Mouse (Mus musculus): ENCODE data around the gene 1700037C18Rik.
"Not testable (repeated sequence)": the region's sequence is repeated elsewhere in the genome, so short reads cannot be mapped to it uniquely, and the experiment has no call there.

Gene 1700037C18Rik

GRCm38 (mm10) chr16:3872216-3873047, 36.1 kb downstream of the 1700037C18Rik start, which contains the start of gene Naa60:
Naa60 (plus strand) TSS chr16:3872375.
- DNase-seq (ENCODE audit: low spot score in 2 of 2): peak; percentile 90

GRCm38 (mm10) chr16:3871815-3872214, 36.7 kb downstream of the 1700037C18Rik start:
- no peak for DNase-seq (ENCODE audit: low spot score in 2 of 2)

DNA sequence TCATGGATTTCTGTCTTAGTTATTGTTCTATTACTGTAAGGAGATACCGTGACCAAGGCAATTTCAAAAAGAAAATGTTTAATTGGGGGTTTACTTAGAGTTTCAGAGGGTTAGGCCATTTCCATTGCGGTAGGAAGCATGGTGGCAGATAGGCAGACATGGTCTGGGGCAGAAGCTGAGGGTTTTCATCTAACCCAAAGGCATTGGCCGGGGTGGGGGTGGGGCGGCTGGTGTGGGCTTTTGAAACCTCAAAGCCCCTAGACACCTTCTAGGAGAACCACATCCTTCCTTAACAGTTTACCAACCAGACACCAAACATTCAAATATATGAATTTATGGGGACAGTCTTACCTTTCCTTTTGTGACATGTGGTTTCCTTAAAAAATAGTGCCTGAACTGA, 49.2 kb downstream of the 1700037C18Rik start:
- DNase-seq (ENCODE audit: low spot score in 2 of 2): no peak

- no peak for DNase-seq (ENCODE audit: low spot score in 2 of 2)
Observed at GRCm38 (mm10) chr16:3855776-3856175, 52.7 kb downstream of the 1700037C18Rik start.

- DNase-seq (ENCODE audit: low spot score in 2 of 2): no peak
Observed at GRCm38 (mm10) chr16:3854437-3855182, 53.9 kb downstream of the 1700037C18Rik start.

GRCm38 (mm10) chr16:3852586-3852985, 55.9 kb downstream of the 1700037C18Rik start:
- no peak for DNase-seq (ENCODE audit: low spot score in 2 of 2)

DNA sequence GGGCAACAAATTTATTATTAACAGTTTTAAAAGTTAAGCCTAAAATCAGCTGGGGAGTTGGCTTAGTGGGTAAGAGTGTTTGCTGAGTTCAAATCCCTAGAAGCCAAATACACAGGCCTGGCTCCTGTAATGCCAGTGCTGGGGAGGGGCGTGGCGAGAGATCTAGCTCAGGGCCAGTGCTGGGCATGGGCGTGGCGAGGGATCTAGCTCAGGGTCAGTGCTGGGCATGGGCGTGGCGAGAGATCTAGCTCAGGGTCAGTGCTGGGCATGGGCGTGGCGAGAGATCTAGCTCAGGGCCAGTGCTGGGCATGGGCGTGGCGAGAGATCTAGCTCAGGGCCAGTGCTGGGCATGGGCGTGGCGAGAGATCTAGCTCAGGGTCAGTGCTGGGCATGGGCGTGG, 57.2 kb downstream of the 1700037C18Rik start:
- DNase-seq (ENCODE audit: low spot score in 2 of 2): not testable (repeated sequence)

- DNase-seq (ENCODE audit: low spot score in 2 of 2): no peak
Observed at GRCm38 (mm10) chr16:3848416-3848815, 60.1 kb downstream of the 1700037C18Rik start.

DNA sequence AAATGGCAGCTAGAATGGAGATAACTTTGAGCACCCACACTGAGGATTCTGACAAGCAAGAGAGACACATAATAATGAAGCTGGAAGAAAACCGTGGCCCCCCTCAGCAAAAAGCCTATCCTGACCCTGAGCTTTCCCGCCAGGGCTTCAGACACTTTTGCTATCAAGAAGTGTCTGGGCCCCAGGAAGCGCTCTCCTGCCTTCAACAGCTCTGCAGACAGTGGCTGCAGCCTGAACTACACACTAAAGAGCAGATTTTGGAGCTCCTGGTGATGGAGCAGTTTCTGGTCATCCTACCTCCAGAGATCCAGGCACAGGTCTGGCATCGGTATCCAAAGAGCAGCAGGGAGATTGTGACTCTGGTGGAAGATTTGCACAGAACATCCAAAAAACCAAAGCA, 60.6 kb downstream of the 1700037C18Rik start:
- no peak for DNase-seq (ENCODE audit: low spot score in 2 of 2)

DNA sequence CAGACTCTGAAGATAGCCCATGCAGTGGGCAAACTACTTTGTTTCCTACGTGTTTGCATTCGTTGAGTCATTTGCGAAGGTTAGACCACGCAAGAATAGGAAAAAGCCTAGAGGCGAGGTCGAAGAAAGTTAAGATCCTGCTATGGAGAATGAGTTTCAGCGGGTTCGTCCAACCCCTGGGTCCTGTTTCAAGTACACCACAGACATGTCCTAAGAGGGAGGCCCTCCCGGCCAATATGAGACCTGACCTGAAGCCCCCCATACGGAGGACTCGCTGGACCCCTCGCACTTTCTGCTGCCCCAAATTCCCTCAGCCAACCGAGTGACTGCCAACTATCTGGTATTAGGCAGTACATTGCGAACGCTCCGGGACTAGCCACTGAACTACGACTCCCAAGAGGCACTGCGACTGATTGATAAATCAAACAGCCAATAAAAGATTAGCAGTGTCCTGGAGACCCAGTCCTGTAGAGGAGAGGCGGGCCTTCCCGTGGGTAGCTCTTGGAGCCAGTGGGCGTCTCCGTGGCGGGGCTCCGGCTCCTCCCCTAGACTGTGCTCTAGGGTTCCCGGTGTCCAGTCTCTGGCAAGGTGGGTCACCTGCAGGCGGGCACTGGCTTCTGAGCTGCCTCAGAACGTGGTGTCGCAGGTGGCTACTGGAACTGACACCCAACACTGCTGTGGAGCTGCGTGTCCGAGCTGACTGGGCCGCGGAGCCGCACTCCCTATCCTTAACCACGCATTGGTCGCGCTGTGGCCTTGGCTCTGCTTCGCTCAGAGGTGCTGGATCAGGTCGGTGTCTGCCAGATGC, 61.6 kb downstream of the 1700037C18Rik start, which contains the start of gene Zfp174:
Gene Zfp174 (plus strand): TSS at position 558 of the 808 bp plus-strand sequence.
- DNase-seq (ENCODE audit: low spot score in 2 of 2): peak; percentile 95
